8 mouse cellular contexts compared by ENCODE assay signal in the genomic region with DNA sequence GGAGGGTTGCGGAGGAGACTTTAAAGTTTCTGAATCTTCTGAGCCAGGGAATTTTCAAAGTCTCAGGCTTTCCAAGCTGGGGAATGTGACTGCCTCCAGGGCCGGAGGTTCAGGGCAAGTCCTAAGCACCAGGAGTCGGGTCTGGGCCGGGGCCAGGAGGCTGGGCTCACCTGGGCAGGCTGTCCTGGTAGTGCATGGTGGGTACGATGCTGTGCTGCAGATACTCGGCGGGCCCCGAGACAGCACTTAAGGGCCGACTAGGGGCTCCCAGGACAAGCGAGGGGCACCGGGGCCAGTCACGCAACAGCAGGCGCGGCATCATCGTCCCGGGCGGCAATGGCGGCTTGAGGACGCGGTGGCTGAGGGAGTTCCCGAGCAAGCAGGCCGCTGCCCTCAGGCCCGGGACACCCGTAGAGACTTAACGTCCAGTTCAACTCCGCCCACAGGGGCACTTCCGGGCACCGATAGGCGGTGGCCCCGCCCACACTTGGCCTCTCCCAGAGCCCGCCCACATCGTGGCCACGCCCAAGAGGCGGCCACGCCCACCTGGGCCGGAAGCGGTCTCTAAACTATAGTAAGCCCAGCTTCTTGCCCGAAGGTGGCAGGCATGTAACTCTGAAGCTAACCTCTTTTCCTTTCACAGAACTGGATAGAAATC. TPM values are rescaled to one million over a fixed set of nuclear protein-coding genes. Genes with fewer than 3 reads are reported as not detected.
DNase-seq lines count a peak whose midpoint lies in the region; ATAC-seq and TF ChIP-seq lines count a peak whose summit lies in the region.

A gene (minus strand): TSS at position 466 of the 658 bp plus-strand sequence.

- H3K27ac ChIP-seq in forebrain, embryonic 10.5 days: peak within 1 kb of the TSS; percentile 92
- peak within 1 kb of the TSS; percentile 76 for H3K27ac ChIP-seq in heart, embryonic 15.5 days
- peak within 1 kb of the TSS; percentile 64 for H3K27ac ChIP-seq in liver, embryonic 14.5 days
- 0 out of 2 replicates have a peak within 1 kb of the TSS, but pooled peaks have one; percentile 21 for H3K27ac ChIP-seq in neural tube, embryonic 11.5 days (ENCODE audit: low read depth, low read length)
- H3K27ac ChIP-seq in stomach, postnatal 0 days (replicated peaks): peak within 1 kb of the TSS; percentile 95

- peak within 1 kb of the TSS; percentile 84 for H3K9ac ChIP-seq in heart, embryonic 15.5 days
- peak within 1 kb of the TSS; percentile 75 for H3K9ac ChIP-seq in liver, embryonic 14.5 days (replicated peaks)
- H3K9ac ChIP-seq in neural tube, embryonic 11.5 days (ENCODE audit: low read length): peak within 1 kb of the TSS; percentile 67
- H3K9ac ChIP-seq in stomach, postnatal 0 days (ENCODE audit: low read length): peak within 1 kb of the TSS; percentile 96

- H3K36me3 ChIP-seq in forebrain, embryonic 10.5 days (replicated peaks): 0 out of 2 replicates have a peak, but pooled peaks cover 6% of the 10 kb centered on the region
- no peaks in the 10 kb centered on the region for H3K36me3 ChIP-seq in heart, embryonic 15.5 days
- no peaks in the 10 kb centered on the region for H3K36me3 ChIP-seq in liver, embryonic 14.5 days (replicated peaks; ENCODE audit: control insufficient read depth, insufficient read depth, low read depth)
- H3K36me3 ChIP-seq in neural tube, embryonic 11.5 days (ENCODE audit: control insufficient read depth, insufficient read depth, low read length): no peaks in the 10 kb centered on the region
- H3K36me3 ChIP-seq in stomach, postnatal 0 days (ENCODE audit: control insufficient read depth, insufficient read depth, low read length): no peaks in the 10 kb centered on the region

- peak; percentile 95 for ATAC-seq in heart, embryonic 15.5 days (replicated peaks; ENCODE audit: insufficient number of reproducible peaks, insufficient read depth, low FRiP score, low read depth)
- peak; percentile 90 for ATAC-seq in liver, embryonic 14.5 days (ENCODE audit: insufficient read depth)
- ATAC-seq in neural tube, embryonic 11.5 days (ENCODE audit: insufficient read depth, low FRiP score, low TSS enrichment): peak; percentile 90
- ATAC-seq in stomach, postnatal 0 days (ENCODE audit: low FRiP score, low TSS enrichment): peak; percentile 96

- peak; percentile 47 for TF ChIP-seq CTCF in liver, embryonic 14.5 days (IDR thresholded peaks at IDR 0.05; ENCODE audit: low read depth)
- peak; percentile 70 for TF ChIP-seq CTCF in stomach, postnatal 0 days (IDR thresholded peaks at IDR 0.05; ENCODE audit: low read depth)

- H3K4me3 ChIP-seq in forebrain, embryonic 10.5 days: peak within 1 kb of the TSS; percentile 90
- peak within 1 kb of the TSS; percentile 80 for H3K4me3 ChIP-seq in heart, embryonic 15.5 days
- H3K4me3 ChIP-seq in liver, embryonic 14.5 days (ENCODE audit: insufficient read depth in 1 of 2, low read depth in 2 of 2, low read length in 2 of 2): peak within 1 kb of the TSS; percentile 67 to 76
- peak within 1 kb of the TSS; percentile 70 for H3K4me3 ChIP-seq in neural tube, embryonic 11.5 days (ENCODE audit: low read depth, low read length)
- H3K4me3 ChIP-seq in stomach, postnatal 0 days (ENCODE audit: low read depth, low read length): peak within 1 kb of the TSS; percentile 87

- peaks cover 14% of the 10 kb centered on the region for H3K4me1 ChIP-seq in forebrain, embryonic 10.5 days
- peaks cover 21% of the 10 kb centered on the region for H3K4me1 ChIP-seq in heart, embryonic 15.5 days (replicated peaks)
- peaks cover 31 to 35% of the 10 kb centered on the region in 2 experiments for H3K4me1 ChIP-seq in liver, embryonic 14.5 days (replicated peaks; ENCODE audit: control insufficient read depth in 2 of 2, insufficient read depth in 2 of 2, low read length in 1 of 2)
- H3K4me1 ChIP-seq in neural tube, embryonic 11.5 days (ENCODE audit: control insufficient read depth, insufficient read depth, low read length): peaks cover 7% of the 10 kb centered on the region; the same call in 1 of the 2 replicates
- H3K4me1 ChIP-seq in stomach, postnatal 0 days (replicated peaks; ENCODE audit: control insufficient read depth, insufficient read depth): 0 out of 2 replicates have a peak, but pooled peaks cover 6% of the 10 kb centered on the region

- H3K9me3 ChIP-seq in forebrain, embryonic 10.5 days: no peaks in the 10 kb centered on the region
- no peaks in the 10 kb centered on the region for H3K9me3 ChIP-seq in heart, embryonic 15.5 days (replicated peaks)
- no peaks in the 10 kb centered on the region for H3K9me3 ChIP-seq in liver, embryonic 14.5 days (ENCODE audit: control insufficient read depth, low read length)
- H3K9me3 ChIP-seq in neural tube, embryonic 11.5 days (ENCODE audit: control insufficient read depth, low read length): no peaks in the 10 kb centered on the region
- H3K9me3 ChIP-seq in stomach, postnatal 0 days (ENCODE audit: control insufficient read depth, low read length): no peaks in the 10 kb centered on the region

- WGBS in forebrain, embryonic 10.5 days: 2% methylated on average over 38 of the region's 38 CpGs
- 1% methylated on average over 38 of the region's 38 CpGs for WGBS in heart, embryonic 15.5 days
- 1% methylated on average over 38 of the region's 38 CpGs for WGBS in liver, embryonic 14.5 days (ENCODE audit: insufficient replicate concordance)
- WGBS in neural tube, embryonic 11.5 days: under 1% methylated on average over 38 of the region's 38 CpGs
- under 1% methylated on average over 38 of the region's 38 CpGs for WGBS in stomach, postnatal 0 days

- peak; percentile 95 for DNase-seq in CD4-positive, CD25-positive, alpha-beta regulatory T cell, adult 2 months (ENCODE audit: low read depth, low spot score)
- peak; percentile 96 for DNase-seq in c-Kit-negative CD71-positive TER-119-positive erythroid progenitor cells, embryonic 14.5 days (ENCODE audit: low read depth, low spot score)
- peak; percentile 96 for DNase-seq in forebrain, embryonic 10.5 days (ENCODE audit: extremely low spot score, low spot score)
- DNase-seq in kidney, postnatal 25 days: peak; percentile 97 to 98
- DNase-seq in liver, embryonic 14.5 days (ENCODE audit: low read depth in 3 of 3, low spot score in 3 of 3): peak; percentile 93 to 95 (median 93)
- peak; percentile 98 for DNase-seq in neural tube, embryonic 11.5 days (ENCODE audit: low spot score)
- peak; percentile 98 for DNase-seq in stomach, postnatal 0 days (ENCODE audit: low spot score)

- TF ChIP-seq EP300 in liver, embryonic 14.5 days (IDR thresholded peaks at IDR 0.05; ENCODE audit: low read depth): no peak
- no peak for TF ChIP-seq EP300 in stomach, postnatal 0 days (optimal IDR thresholded peaks at IDR 0.05)

- no peaks in the 10 kb centered on the region for H3K27me3 ChIP-seq in forebrain, embryonic 10.5 days (ENCODE audit: poor library complexity, severe bottlenecking)
- no peaks in the 10 kb centered on the region for H3K27me3 ChIP-seq in heart, embryonic 15.5 days
- no peaks in the 10 kb centered on the region for H3K27me3 ChIP-seq in liver, embryonic 14.5 days (ENCODE audit: control insufficient read depth, insufficient read depth, low read length)
- no peaks in the 10 kb centered on the region for H3K27me3 ChIP-seq in neural tube, embryonic 11.5 days (ENCODE audit: control insufficient read depth, insufficient read depth, low read length)
- no peaks in the 10 kb centered on the region for H3K27me3 ChIP-seq in stomach, postnatal 0 days (ENCODE audit: control insufficient read depth, insufficient read depth, low read length)

- peak within 1 kb of the TSS; percentile 81 for H3K4me2 ChIP-seq in heart, embryonic 15.5 days
- peak within 1 kb of the TSS; percentile 76 for H3K4me2 ChIP-seq in liver, embryonic 14.5 days (ENCODE audit: low read depth)
- H3K4me2 ChIP-seq in neural tube, embryonic 11.5 days (ENCODE audit: low read depth): peak within 1 kb of the TSS; percentile 53
- peak within 1 kb of the TSS; percentile 78 for H3K4me2 ChIP-seq in stomach, postnatal 0 days (replicated peaks; ENCODE audit: low read depth)

RNA-seq across cellular contexts. Expression of the gene that starts here (rescaled TPM):
- polyA plus RNA-seq in forebrain, embryonic 10.5 days (2016; fragmentation: Nextera tagmentation; extraction: Ambion mirVana): 36.4 and 41.3 TPM in 2 replicates
- 54.0 and 55.1 TPM in 2 replicates for polyA plus RNA-seq in heart, embryonic 15.5 days (2015; fragmentation: Nextera tagmentation; extraction: Ambion mirVana)
- polyA plus RNA-seq in liver, embryonic 14.5 days (2012; rRNA removed): 21.5 and 25.8 TPM in 2 replicates
- polyA plus RNA-seq in liver, embryonic 14.5 days (2014; fragmentation: Nextera tagmentation; extraction: Ambion mirVana): 36.5 and 46.6 TPM in 2 replicates
- polyA plus RNA-seq in neural tube, embryonic 11.5 days (2014; fragmentation: Nextera tagmentation; extraction: Ambion mirVana): 34.8 and 35.0 TPM in 2 replicates
- 78.4 and 81.2 TPM in 2 replicates for polyA plus RNA-seq in stomach, postnatal 0 days (2015; fragmentation: Nextera tagmentation; extraction: Ambion mirVana)

Comparison
In these comparisons a context has a peak if more than half of its experiments do, and no peak if none do; other contexts are left out.
1. Peak in every context shown above with its lines: DNase-seq, ATAC-seq, H3K4me3 ChIP-seq and H3K27ac ChIP-seq.
2. H3K27ac ChIP-seq: peak in every context shown above with its lines; median percentile 95 in stomach, postnatal 0 days; 92 in forebrain, embryonic 10.5 days; 76 in heart, embryonic 15.5 days; 64 in liver, embryonic 14.5 days; 21 in neural tube, embryonic 11.5 days.